Mouse (Mus musculus) hindbrain, embryonic 11.5 days (tissue): ENCODE measurements around the gene Zfp114. TPM values are rescaled to one million over a fixed set of nuclear protein-coding genes. Genes with fewer than 3 reads are reported as not detected.

Experiments used
- ATAC-seq: fragments of 200-750 bp; cut with Nextera tagmentation; 2 replicates; pipeline ENCODE4 v1.8.0; 2017; ENCODE audit warnings: mild to moderate bottlenecking, moderate TSS enrichment, moderate library complexity; ENCODE audit not compliant: low FRiP score
- DNase-seq: peaks from one replicate; pipeline ENCODE4 v3.0.0-alpha.2; 2015; ENCODE audit warnings: low spot score
- H3K27ac ChIP-seq: fragments of 300-500 bp; sonication (generic); 2 replicates; pipeline ENCODE4 v1.5.1; 2014; ENCODE audit warnings: mild to moderate bottlenecking, low read depth, low read length
- H3K27me3 ChIP-seq: fragments of 300-500 bp; sonication (generic); 2 replicates; pipeline ENCODE4 v1.6.1; 2014; ENCODE audit warnings: mild to moderate bottlenecking, low read length, moderate library complexity, mixed read lengths; ENCODE audit not compliant: control insufficient read depth, insufficient read depth
- H3K36me3 ChIP-seq: fragments of 300-500 bp; sonication (generic); 2 replicates; pipeline ENCODE4 v1.6.1; 2014; ENCODE audit warnings: mild to moderate bottlenecking, low read length, moderate library complexity, mixed read lengths; ENCODE audit not compliant: control insufficient read depth, insufficient read depth
- H3K4me1 ChIP-seq: fragments of 300-500 bp; sonication (generic); replicated peaks from 2 replicates; pipeline ENCODE4 v1.6.1; 2014; ENCODE audit warnings: low read length, mixed read lengths; ENCODE audit not compliant: control insufficient read depth, insufficient read depth
- H3K4me2 ChIP-seq: fragments of 300-500 bp; sonication (generic); replicated peaks from 2 replicates; pipeline ENCODE4 v1.6.1; 2014; ENCODE audit warnings: mild to moderate bottlenecking, low read depth, low read length
- H3K4me3 ChIP-seq: fragments of 300-500 bp; sonication (generic); 2 replicates; pipeline ENCODE4 v1.5.1; 2014; ENCODE audit warnings: low read depth, low read length
- H3K9ac ChIP-seq: fragments of 300-500 bp; sonication (generic); 2 replicates; pipeline ENCODE4 v1.6.1; 2014; ENCODE audit warnings: low read depth, low read length
- H3K9me3 ChIP-seq: fragments of 300-500 bp; sonication (generic); 2 replicates; pipeline ENCODE4 v1.6.1; 2016; ENCODE audit warnings: low read length; ENCODE audit not compliant: control insufficient read depth
- WGBS: fragments of 180-500 bp; shearing (Covaris S2); extraction: QIAGEN DNeasy Blood & Tissue Kit; methylation state at CpG from one replicate; pipeline ENCODE4 v1.1.7; 2014; 5-methylcytosine and 5-hydroxymethylcytosine counted together
- polyA plus RNA-seq: library from polyadenylated mRNA; unstranded; fragments of >200 nt; fragmentation: Nextera tagmentation; extraction: Ambion mirVana; gene quantifications from 2 replicates; pipeline ENCODE4 v1.2.1, GENCODE M21; 2014

Gene Zfp114
- polyA plus RNA-seq, 1 experiment from 2014 or later: 7.8 TPM

- H3K27ac ChIP-seq: no peak within 1 kb of the TSS
- no peak for DNase-seq
- no peak for ATAC-seq
- 83% methylated on average over 5 of the region's 5 CpGs for WGBS
- H3K4me3 ChIP-seq: no peak within 1 kb of the TSS
- H3K4me1 ChIP-seq: no peaks in the 10 kb centered on the region
- H3K9ac ChIP-seq: no peak within 1 kb of the TSS
- H3K9me3 ChIP-seq: no peaks in the 10 kb centered on the region
- H3K27me3 ChIP-seq: no peaks in the 10 kb centered on the region
- H3K36me3 ChIP-seq: no peaks in the 10 kb centered on the region
- no peak within 1 kb of the TSS for H3K4me2 ChIP-seq
Measured at GRCm38 (mm10) chr7:24211343-24211742, 36.5 kb downstream of the Zfp114 start, which contains the start of gene Zfp111. Gene Zfp111, minus strand, starts transcription at chr7:24211443.

Other genes with a start within 250 kb of the Zfp114 start
- gene Vmn1r179, start 248.1 kb upstream of the Zfp114 start, polyA plus RNA-seq: not detected in 2 replicates
- not detected in 2 replicates for gene Vmn1r180, start 224.4 kb upstream of the Zfp114 start, polyA plus RNA-seq
- gene Vmn1r181, start 200.4 kb upstream of the Zfp114 start, polyA plus RNA-seq: not detected in 2 replicates
- gene V1rd19, start 173.4 kb upstream of the Zfp114 start, polyA plus RNA-seq: not detected in 2 replicates
- not detected in 2 replicates for gene Vmn1r183, start 121.8 kb upstream of the Zfp114 start, polyA plus RNA-seq
- gene Zfp180, start 93.1 kb upstream of the Zfp114 start, polyA plus RNA-seq: 29.5 and 34.0 TPM in 2 replicates
- gene Zfp112, start 62.7 kb upstream of the Zfp114 start, polyA plus RNA-seq: 4.6 and 4.8 TPM in 2 replicates
- 15.1 and 18.1 TPM in 2 replicates for gene Zfp235, start 40.9 kb upstream of the Zfp114 start, polyA plus RNA-seq
- 9.5 and 11.0 TPM in 2 replicates for gene Zfp111, start 36.4 kb downstream of the Zfp114 start, polyA plus RNA-seq
- 4.9 and 6.1 TPM in 2 replicates for gene Zfp109, start 62.5 kb downstream of the Zfp114 start, polyA plus RNA-seq
- gene Zfp108, start 79.7 kb downstream of the Zfp114 start, polyA plus RNA-seq: 2.2 and 3.0 TPM in 2 replicates
- gene Zfp93, start 95.4 kb downstream of the Zfp114 start, polyA plus RNA-seq: 7.2 and 9.6 TPM in 2 replicates
- 32.1 and 40.0 TPM in 2 replicates for gene Zfp61, start 126.2 kb downstream of the Zfp114 start, polyA plus RNA-seq
- 12.8 and 15.4 TPM in 2 replicates for gene Zfp94, start 141.6 kb downstream of the Zfp114 start, polyA plus RNA-seq
- gene Tescl, start 158.9 kb downstream of the Zfp114 start, polyA plus RNA-seq: not detected in 2 replicates
- not detected in 2 replicates for gene Lypd5, start 174.1 kb downstream of the Zfp114 start, polyA plus RNA-seq
- gene Kcnn4, start 195.2 kb downstream of the Zfp114 start, polyA plus RNA-seq: 2.4 and 3.5 TPM in 2 replicates
- gene Smg9, start 224.6 kb downstream of the Zfp114 start, polyA plus RNA-seq: 18.4 and 21.3 TPM in 2 replicates